Mouse (Mus musculus) frontal cortex, postnatal 25 days (tissue): ENCODE results near the gene Rgr.

ENCODE experiments used
- DNase-seq, 2 experiments: peaks; one replicate each; pipeline ENCODE4 v3.0.0; 2022; ENCODE audit warnings: low spot score in 2 of 2

Gene Rgr

DNA sequence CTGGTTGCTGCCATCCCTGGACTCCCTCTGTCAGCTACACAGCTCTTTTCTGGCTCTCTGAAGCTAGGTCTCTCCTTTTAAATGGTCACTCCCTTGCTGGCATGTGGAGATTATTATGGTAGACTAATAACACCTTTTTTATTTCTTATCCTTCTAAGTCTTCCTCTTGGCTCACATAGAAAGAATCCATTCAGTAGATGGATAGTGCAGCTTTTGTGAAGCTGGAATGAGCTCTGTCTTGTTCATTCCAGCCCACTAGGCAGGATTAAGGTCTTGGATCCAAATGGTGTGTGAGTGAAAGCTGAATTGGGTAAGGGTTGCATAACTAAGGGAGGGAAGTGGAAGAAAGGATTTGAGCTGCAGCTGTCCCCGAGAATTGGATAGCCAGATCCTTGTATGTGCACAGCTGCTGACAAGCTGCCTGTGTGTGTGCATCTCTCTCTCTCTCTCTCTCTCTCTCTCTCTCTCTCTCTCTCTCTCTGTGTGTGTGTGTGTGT lies at the start of gene Rgr:
TSS of gene Rgr (minus strand) at position 51 of the 497 bp plus-strand sequence.
- no peak for DNase-seq

GRCm38 (mm10) chr14:37097956-37098530 lies 49.3 kb upstream of the Rgr start, which contains the start of gene Cdhr1:
Gene Cdhr1 (minus strand): TSS chr14:37098347.
- DNase-seq: peak in 1 of 2 experiments; percentile 18

GRCm38 (mm10) chr14:37095556-37095955 lies 46.8 kb upstream of the Rgr start:
- no peak for DNase-seq

DNA sequence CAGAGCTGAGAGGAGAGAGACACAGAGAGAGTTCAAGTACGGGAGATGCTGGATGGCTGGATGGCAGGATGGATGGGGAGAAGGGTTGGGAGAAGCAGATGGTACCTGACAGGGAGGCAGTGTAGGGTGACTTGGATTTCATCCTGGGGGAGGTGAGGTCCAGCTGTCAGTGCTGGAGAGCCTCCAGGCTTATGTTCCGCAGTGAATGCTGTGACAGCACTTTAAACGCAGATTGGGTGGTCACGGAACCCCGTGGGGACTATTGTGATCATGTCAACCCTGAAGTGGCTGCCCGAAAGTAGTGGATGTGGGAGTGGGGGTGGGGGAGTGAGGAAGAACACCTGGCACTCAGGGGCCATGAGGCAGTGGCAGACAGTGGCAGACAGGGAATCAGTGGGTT lies 45.7 kb upstream of the Rgr start:
- no peak for DNase-seq

DNA sequence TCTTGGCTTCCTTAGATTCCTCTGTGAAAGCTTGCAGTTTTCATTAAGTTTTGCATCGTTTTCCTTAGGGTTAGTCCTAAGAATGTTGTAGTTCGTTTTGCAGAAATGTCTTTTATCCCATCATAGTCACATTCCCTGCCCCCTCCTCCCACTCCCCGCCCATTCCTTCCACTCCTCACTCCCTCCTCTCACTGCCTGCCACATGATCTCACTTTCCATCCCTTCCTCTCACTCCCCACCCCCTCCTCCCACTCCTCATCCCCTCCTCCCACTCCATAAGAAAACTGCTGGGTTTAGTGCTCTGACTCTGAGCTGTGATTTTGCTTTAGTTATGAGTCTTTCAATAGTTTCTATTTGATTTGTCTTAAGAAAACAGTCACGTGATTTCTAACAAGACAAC lies 35.0 kb upstream of the Rgr start:
- no peak for DNase-seq

- no peak for DNase-seq
Observed at GRCm38 (mm10) chr14:37080724-37081123, 32.0 kb upstream of the Rgr start.

- no peak for DNase-seq
Observed at GRCm38 (mm10) chr14:37068516-37068915, 19.8 kb upstream of the Rgr start.

GRCm38 (mm10) chr14:37067629-37068028 lies 18.9 kb upstream of the Rgr start, which contains the start of gene Lrit2:
Gene Lrit2 (plus strand): TSS chr14:37067929.
- DNase-seq: no peak

DNA sequence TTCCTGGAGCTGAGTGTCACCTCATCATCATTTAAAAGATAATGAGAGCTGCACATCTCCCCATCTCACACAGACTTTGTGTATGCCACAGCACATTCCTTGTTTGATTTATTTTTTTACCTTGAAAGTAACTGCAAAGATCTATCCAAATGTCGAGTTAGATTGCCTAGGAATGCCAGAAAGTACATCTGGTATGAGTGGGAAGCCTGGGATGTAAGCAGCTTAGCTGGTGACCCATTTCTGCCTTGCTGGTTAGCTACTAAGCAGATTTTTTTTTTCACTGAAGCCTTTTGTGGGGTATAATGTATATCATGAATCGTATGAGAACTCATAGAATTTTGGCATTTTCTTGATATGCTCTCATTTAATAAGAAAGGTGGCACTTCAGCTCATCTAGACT lies 17.9 kb upstream of the Rgr start:
- DNase-seq: no peak

DNA sequence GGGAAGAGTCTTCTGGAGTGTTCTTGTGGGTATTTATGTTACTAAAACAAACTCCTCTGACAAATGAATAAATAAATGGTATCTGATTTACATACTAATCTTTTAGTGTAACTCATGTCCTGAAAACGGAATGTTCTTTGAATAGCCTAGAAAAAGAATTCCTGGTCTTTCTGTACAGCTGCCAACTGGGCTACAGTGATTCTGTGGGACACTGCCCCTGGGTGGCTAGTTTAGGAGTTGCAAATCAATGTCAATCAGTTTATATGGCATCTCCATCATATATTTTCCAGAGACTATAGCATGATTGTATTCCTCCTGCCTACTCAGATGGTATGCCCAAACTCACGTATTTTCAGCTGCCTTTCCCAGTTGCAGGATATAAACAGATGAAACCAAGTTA lies 16.1 kb upstream of the Rgr start:
- no peak for DNase-seq

- no peak for DNase-seq
Observed at GRCm38 (mm10) chr14:37034432-37034831, 14.3 kb downstream of the Rgr start.

DNA sequence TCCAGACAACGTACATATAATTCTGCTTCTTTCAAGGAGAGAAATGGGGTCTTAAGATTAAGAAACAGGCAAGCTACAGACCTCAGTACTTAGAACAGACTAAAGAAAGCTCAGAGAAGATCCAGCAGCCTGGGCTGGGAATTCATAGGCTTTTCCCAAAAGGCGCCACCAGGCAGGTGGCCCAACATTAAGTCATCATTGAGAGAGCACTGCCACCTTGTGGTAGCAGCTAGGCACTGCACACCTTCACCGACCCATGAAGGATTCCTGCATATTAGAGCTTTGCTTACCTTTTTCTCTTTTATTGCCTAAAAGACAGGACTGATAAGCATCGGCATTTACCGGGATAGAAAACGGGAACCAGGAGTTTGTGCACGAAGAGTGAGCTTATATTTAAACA lies 15.5 kb downstream of the Rgr start:
- peak; percentile 69 to 84 for DNase-seq

GRCm38 (mm10) chr14:37032481-37033104 lies 16.2 kb downstream of the Rgr start:
- no peak for DNase-seq

- DNase-seq: no peak
Observed at GRCm38 (mm10) chr14:37028555-37028954, 20.2 kb downstream of the Rgr start.

- no peak for DNase-seq
Observed at GRCm38 (mm10) chr14:37027951-37028350, 20.8 kb downstream of the Rgr start.

GRCm38 (mm10) chr14:37027248-37027933 lies 21.4 kb downstream of the Rgr start:
- DNase-seq: no peak

GRCm38 (mm10) chr14:37015894-37016293 lies 32.9 kb downstream of the Rgr start:
- DNase-seq: no peak

- no peak for DNase-seq
Observed at GRCm38 (mm10) chr14:37013644-37014043, 35.1 kb downstream of the Rgr start.

- DNase-seq: no peak
Observed at GRCm38 (mm10) chr14:37009686-37010085, 39.1 kb downstream of the Rgr start.

- no peak for DNase-seq
Observed at GRCm38 (mm10) chr14:37006489-37006888, 42.3 kb downstream of the Rgr start.

- DNase-seq: no peak
Observed at GRCm38 (mm10) chr14:37005865-37006264, 42.9 kb downstream of the Rgr start.

GRCm38 (mm10) chr14:37003431-37004095 lies 45.2 kb downstream of the Rgr start:
- no peak for DNase-seq
